Mouse (Mus musculus) forelimb bud, embryonic 11.5 days (tissue): ENCODE measurements around the gene Arrb1.

ENCODE experiments used
- DNase-seq: peaks from one replicate; pipeline ENCODE4 v3.0.0-alpha.2; 2012; ENCODE audit warnings: low read depth, low spot score

Gene Arrb1

GRCm38 (mm10) chr7:99579491-99580190 is 44.4 kb downstream of the Arrb1 start:
- DNase-seq, result peak; percentile 21

DNA sequence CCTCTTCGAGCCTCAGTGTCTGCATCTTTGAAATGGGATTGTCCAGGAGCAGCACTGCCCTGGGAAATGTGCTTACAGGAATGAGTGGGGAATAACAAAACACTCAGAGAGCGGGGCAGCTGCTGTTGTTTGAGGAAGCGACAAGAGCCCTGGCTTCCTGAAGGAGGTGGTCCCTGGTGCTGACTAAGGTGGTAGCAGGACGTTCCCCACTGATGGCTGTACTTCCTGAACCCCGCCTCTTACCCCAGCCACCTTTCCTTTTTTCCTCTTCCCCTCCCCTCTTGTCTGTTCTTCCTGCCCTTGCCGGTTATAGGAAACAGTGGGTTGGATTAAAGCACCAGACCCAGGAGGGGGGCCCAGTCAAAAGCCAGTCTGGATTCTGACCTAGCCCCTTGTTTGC is 45.0 kb downstream of the Arrb1 start:
- no peak for DNase-seq

DNA sequence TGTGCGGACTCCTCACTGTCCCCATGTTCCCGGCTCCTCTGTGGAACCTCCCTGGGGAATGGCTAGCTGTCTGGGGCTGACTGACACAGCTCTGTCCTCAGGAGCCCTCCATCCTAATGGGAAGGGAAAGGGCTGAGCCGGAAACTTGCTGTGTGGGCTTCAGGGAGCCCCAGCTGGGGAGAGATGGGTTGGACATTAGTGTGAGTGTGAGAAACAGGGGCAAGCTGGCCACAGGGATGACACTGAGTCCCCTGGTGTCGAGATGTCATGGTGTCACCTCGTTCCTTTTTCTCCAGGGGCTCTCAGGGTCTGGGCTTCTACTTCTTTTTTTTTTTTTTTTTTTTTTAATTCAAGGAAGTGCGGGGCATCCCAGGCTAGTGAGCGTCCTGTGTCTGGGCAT is 47.0 kb downstream of the Arrb1 start:
- DNase-seq, result no peak

- no peak for DNase-seq
These were observed 47.6 kb downstream of the Arrb1 start for GRCm38 (mm10) chr7:99582867-99583266.

GRCm38 (mm10) chr7:99583625-99584024 is 48.4 kb downstream of the Arrb1 start:
- no peak for DNase-seq

DNA sequence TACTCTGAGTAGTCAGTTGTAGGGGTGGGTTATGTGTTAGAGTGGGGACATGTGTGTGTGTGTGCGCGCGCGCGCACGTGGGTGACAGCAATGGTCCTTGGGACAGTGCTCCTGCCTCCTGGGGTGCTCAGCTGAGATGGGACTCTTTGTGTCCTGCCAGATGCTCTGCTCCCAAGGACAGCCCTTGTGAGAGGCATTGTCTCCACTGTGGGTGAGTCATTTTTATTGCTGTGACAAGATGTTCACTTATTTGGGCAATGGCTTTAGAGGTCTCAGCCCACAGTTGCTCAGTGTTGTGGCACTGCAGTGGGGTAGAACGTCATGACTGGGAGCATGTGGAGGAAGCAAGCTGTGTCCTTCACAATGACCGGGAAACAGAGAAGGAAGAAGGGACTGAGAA is 50.7 kb downstream of the Arrb1 start:
- no peak for DNase-seq

GRCm38 (mm10) chr7:99590064-99590463 is 54.8 kb downstream of the Arrb1 start:
- peak; percentile 66 for DNase-seq

DNA sequence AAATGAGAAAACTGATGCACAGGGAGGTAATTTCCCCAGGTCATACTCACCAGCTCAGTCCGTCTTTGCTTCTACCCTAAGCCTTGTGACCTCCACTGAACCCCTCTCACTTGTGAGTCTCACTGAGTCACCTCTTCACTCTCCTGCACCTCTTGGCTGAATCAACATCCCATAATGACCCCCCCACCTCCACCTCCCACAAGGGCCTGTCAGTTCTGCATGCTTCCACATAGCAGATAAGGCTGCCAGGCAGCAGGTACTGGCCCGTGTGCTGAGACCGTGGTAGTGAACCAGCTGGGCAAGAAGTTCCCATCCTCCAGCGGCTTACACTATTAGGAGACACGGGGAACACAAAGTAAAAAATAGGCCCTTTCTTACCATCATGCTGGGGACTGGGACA is 55.4 kb downstream of the Arrb1 start:
- no peak for DNase-seq

- DNase-seq, result no peak
These were observed 57.4 kb downstream of the Arrb1 start for GRCm38 (mm10) chr7:99592669-99593068.

- no peak for DNase-seq
These were observed 58.9 kb downstream of the Arrb1 start for GRCm38 (mm10) chr7:99593868-99594803.

DNA sequence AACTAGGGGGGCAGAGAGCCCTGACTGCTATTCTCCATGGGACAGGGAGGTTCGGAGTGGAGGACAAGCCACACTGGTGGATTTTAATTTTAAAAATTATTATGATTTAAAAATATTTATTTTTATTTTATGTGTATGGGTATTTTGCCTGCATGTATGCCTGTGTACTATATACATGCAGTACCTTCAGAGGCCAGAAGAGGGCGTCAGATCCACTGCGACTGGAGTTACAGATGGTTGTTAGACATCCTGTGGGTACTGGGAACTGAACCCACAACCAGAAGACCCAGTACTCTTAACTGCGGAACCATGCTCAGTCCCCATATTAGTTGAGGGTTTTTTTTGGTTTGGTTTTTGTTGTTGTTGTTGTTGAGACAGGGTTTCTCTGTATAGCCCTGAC is 63.5 kb downstream of the Arrb1 start:
- no peak for DNase-seq

- DNase-seq, result no peak
These were observed 68.8 kb downstream of the Arrb1 start for GRCm38 (mm10) chr7:99603875-99604662.

DNA sequence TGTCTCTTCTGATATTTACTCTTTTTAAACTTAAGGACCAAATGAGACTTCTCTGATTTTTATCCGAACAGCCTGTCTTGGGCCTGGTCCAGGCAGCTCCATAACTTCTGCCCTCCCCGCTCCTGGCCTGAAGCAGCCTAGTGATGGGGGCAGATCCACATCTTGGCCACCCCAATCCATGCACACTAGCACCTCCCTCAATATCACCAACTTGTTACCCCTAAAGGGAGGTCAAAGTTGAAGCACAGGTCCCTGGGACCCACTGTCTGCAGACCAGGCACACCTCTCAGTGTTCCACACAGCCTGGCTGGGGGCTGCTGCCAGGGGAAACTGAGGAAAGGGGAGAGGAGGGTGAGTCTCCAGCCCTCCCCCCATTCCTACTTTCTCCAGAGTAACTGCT is 69.8 kb downstream of the Arrb1 start:
- DNase-seq, result no peak

DNA sequence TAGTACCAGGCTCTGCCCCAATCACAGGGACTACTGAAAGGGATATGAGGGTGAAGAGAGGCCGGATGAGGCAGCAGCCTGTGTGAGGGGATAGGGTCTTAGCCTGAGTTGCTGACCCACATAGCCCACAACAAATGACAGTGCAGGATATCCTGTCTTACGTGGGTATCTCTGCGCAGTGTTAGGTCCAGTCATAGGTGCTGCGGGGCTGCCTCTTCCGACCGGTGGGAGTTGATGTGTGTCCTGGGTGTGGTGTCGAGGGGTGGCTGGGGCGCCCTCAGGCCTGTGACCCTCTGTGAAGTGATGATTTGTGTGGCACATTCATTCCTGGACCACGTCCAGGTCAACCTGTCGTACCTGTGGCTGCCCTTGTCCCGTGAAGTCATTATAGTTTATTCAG is 71.0 kb downstream of the Arrb1 start:
- no peak for DNase-seq

DNA sequence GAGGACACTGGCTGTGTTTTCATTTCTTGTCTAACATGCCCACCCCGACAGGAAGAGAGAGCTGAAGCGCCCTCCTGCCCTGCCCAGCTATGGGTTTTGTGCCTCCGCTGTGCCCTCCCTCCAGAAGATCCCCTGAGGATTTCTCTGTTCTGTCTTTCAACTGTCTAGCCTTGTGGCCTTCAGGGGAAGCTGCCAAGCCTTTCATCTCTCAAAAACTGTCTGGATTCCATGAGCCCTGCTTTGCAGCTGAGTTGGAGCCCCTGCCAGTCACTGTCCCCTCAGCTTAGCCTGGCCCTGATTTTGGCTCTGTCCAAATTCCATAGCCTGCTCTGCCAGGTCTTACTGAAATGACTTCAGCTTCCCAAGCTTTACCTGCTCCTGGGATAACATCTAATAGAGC is 71.5 kb downstream of the Arrb1 start:
- no peak for DNase-seq

DNA sequence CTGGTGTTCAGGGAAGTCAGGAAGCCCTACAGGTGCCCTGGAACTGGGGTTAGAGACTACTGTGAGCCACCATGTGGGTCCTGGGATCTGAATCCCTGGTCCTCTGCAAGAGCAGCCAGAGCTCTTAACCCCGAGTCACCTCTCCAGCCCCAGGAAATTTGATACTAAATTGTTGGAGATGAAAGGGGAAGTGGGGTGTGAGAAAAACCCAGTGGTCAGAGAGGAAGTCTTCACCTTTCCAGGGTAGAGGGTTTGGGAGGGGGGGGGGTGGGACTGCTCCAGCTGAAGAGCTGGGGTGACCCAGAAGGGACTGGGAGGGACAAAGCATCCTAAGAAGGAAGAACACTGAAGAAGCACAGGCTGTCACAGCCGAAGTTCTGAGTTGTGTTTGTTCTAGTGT is 72.4 kb downstream of the Arrb1 start:
- no peak for DNase-seq

GRCm38 (mm10) chr7:99618264-99618663 is 83.0 kb downstream of the Arrb1 start:
- DNase-seq, result no peak

DNA sequence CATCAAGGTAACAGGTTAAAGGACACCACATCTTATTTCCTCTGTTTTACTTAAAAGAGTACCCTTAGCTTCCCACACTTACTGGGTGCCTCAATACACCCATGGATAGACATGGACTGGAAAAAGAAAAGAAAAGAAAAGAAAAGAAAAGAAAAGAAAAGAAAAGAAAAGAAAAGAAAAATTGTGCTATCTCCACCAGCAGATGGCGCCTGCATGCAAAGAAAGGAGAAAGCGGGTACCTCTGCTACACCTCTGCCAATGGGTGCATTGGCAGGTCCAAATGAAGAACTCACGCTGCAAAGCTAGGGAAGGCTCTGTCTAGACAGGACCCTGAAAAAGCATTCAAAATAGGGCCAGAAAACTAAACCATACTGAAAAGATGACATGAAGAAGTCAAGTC is 83.6 kb downstream of the Arrb1 start:
- peak; percentile 47 for DNase-seq

DNA sequence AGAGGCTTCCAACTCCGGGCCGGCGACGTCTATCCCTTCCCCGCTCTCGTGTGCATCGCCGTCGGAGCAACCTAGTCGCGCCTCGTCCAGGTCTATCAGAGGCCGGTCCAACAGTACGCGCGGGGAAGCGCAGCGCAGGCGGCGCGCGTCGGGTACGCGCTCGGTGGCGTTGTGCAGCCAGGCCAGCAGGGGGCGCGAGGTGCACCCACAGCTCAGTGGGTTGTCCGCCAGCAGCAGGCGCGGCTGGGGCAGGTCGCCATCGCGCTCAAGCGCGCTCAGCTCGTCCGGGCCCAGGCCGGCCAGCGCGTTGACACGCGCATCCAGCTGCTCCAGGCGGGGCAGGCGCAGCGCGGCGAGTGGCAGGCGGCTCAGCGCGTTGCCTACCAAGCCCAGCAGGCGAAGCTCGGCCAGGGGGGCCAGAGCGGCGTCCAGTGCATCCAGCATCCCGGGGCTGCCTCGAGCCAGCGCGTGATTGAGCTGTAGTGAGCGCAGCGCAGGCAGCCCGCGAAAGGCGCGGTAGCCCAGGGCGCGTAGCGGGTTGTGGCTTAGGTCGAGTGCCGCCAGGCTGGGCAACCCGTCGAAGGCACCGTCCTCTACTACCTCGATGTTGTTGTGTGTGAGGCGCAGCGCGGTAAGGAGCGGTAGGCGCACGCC is 90.6 kb downstream of the Arrb1 start:
- peak; percentile 85 for DNase-seq

DNA sequence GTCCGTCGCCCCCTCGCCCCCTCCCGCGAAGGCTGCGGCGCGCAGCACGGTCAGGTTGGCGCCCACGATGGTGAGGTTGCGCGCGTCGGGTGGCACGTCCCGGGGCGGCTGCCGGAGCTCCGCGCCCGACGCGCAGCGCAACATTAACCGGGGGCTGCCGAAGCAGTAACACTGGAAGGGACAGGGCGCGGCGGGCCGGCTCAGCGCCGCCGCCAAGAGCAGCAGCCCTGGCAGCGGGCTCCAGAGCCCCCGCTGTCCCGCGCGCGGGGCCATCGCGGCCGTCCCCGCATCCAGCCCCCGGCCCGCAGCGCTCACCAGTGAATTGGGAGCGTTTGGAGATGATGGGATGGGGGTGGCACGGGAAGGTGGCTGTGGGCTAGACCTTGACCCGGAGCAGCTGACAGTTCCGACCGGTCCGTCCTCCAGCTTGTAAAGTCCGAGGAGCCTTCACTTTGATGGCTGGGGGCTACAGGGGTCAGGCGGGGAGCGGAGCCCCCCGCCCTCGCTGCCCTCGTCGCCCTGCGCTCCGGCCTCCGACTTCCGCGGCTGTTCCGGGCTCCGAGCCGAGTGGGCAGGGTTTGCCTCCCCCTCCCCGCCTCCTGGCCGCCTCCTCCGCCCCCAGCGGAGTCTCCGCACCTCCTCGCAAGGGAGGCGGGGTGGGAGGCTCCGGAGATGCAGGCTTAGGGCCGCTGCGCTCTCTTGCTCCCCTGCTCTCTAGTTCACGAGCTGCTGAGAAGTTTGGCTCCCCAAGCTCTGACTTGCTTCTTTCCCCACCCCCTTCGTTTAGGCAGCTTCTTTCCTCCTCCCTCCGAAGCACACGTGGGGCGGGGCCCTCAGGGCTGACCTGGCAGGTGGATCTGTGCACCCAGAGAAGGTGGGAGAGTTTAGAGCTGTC is 91.4 kb downstream of the Arrb1 start, which contains the start of gene Tpbgl:
Gene Tpbgl (minus strand): TSS at position 728 of the 895 bp plus-strand sequence.
- DNase-seq, result peak; percentile 13
